Mouse (Mus musculus) Patski (cell line): ENCODE measurements at regions not wholly inside any gene's neighbourhood (a gene's known extent, or its start where the extent isn't known, plus 50 kb on each side); places are given as distances from the start of the nearest gene placed in this dataset.

Experiments
- ATAC-seq: fragments of 100-300 bp; one replicate; pipeline ENCODE4 v1.8.0; 2021
- CTCF ChIA-PET: fragments of 350-600 bp; sonication (Branson Sonifier 250); formaldehyde crosslinking; loops from one replicate; lab custom pipeline; 2022; ENCODE audit warnings: inconsistent platforms; lab: Charles Lee
- POLR2A ChIA-PET: fragments of 350-600 bp; sonication (Branson Sonifier 250); formaldehyde crosslinking; loops from one replicate; lab custom pipeline; 2022; ENCODE audit warnings: antibody characterized with exemption, inconsistent platforms; lab: Charles Lee
- DNase-seq: peaks from one replicate; pipeline ENCODE4 v3.0.0-alpha.2; 2011; ENCODE audit warnings: low read depth, low spot score
- H3K27me3 ChIP-seq: fragments of 371-371 bp; one replicate; pipeline ENCODE4 v1.5.1; 2021
- CTCF ChIP-seq: fragments of 100-300 bp; IDR thresholded peaks from one replicate; pipeline ENCODE4 v1.5.1; 2021
- in situ Hi-C: fragments of 300-500 bp; cut with MboI; formaldehyde crosslinking; loops from 3 replicates; pipeline ENCODE4 v1.11.1; 2018; ENCODE audit warnings: low pct_unique_long_range_greater_than_20kb, mixed read lengths

DNA sequence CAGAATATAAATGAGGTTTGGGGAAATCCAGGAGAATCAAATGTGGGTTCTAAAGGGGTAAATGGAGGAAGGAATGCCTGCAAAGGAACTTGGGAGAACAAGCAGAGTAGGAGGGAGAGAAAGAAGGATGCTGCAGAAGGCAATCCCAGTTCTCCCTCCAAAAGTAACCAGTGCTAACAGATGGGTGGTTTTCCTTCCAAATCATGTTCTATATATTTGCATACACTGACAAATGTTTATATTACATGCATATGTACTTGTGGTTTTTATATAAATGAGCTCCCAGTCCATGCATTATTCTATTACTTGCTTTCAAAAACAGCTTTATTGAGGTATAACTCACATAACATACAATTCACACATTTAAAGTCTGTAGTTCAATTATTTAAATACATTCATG is 53.7 kb downstream of the Zcchc12 start:
- CTCF ChIA-PET = interaction anchor here (0.9 kb wide), 1 partner anchor 16 kb away, joined by 3 read pairs; no protein-coding TSS in a partner anchor
- TF ChIP-seq CTCF = no peak
- in situ Hi-C loops = no loop called here
- POLR2A ChIA-PET = interaction anchor here (0.6 kb wide), 1 partner anchor 20 kb away, joined by 3 read pairs; no protein-coding TSS in a partner anchor
- H3K27me3 ChIP-seq = peaks cover 56% of the 10 kb centered on the region
- DNase-seq (no peak), ATAC-seq (no peak)

DNA sequence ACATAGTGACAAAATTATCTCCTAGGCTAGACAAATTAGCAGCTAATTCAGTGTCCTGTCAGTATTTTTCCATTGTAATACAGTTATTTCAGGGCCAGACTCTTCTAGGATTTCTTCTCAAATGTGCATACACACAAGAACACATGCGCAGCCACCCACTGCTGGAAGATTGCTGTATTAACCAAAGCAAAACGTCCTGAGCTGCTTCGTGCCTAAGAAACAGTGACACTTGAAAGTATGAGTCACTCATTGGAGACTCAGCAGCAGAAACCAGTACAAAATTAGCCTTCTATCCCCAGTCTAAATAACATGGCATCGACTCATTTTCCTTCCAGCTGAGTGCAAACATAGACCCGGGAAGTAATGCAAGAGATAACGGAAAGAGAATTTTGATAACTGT is 59.2 kb downstream of the Zcchc12 start:
- CTCF ChIA-PET = no interaction called here

DNA sequence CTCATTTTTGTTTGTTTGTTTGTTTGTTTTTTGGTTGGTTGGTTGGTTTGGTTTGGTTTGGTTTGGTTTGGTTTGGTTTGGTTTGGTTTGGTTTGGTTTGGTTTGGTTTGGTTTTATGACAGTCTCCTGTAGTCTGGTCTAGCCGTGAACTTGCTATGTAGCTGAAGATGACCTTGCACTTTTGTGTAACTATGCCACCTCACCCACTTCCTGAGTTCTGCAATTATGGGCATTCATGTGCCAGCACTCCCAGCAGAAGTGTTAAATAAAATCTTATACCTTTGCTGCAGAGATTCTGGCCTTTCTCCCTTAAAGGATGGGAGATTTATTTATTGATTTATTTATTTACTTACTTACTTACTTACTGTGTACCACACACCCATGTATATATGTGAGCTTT is 51.5 kb upstream of the Lonrf3 start:
- DNase-seq = no peak
- peaks cover 36% of the 10 kb centered on the region for H3K27me3 ChIP-seq
- ChIA-PET POLR2A (no interaction called here), CTCF (no interaction called here)
- in situ Hi-C loops = no loop called here
- no peak for TF ChIP-seq CTCF
- no peak for ATAC-seq

More for the DNA sequence above, 59.2 kb downstream of the Zcchc12 start:
- in situ Hi-C loops = no loop called here
- POLR2A ChIA-PET = no interaction called here
- ATAC-seq (no peak), DNase-seq (no peak)
- H3K27me3 ChIP-seq = peaks cover 44% of the 10 kb centered on the region
- no peak for TF ChIP-seq CTCF
